Mouse (Mus musculus): ENCODE measurements around the gene Gm9774. TPM values are rescaled to one million over a fixed set of nuclear protein-coding genes. Genes with fewer than 3 reads are reported as not detected.

Gene Gm9774
- polyA plus RNA-seq, 1 experiment from 2014 or later: 8.0 TPM

Other genes with a start within 250 kb of the Gm9774 start
- gene Sprr2a1, start 213.6 kb downstream of the Gm9774 start, polyA plus RNA-seq (2015; fragmentation: Nextera tagmentation; extraction: Ambion mirVana): 0.22 TPM in 1 of 2 replicates, not detected in the other
- gene Sprr2a2, start 213.5 kb downstream of the Gm9774 start, polyA plus RNA-seq (2015; fragmentation: Nextera tagmentation; extraction: Ambion mirVana): 4.2 and 15.4 TPM in 2 replicates
- 0.87 TPM in 1 of 2 replicates, not detected in the other for gene Sprr2a3, start 144.0 kb downstream of the Gm9774 start, polyA plus RNA-seq (2015; fragmentation: Nextera tagmentation; extraction: Ambion mirVana)
- not detected in 2 replicates for gene Sprr2b, start 112.8 kb downstream of the Gm9774 start, polyA plus RNA-seq (2015; fragmentation: Nextera tagmentation; extraction: Ambion mirVana)
- gene Sprr2d, start 90.3 kb downstream of the Gm9774 start, polyA plus RNA-seq (2015; fragmentation: Nextera tagmentation; extraction: Ambion mirVana): not detected in 2 replicates
- gene Sprr2e, start 77.3 kb downstream of the Gm9774 start, polyA plus RNA-seq (2015; fragmentation: Nextera tagmentation; extraction: Ambion mirVana): not detected in 2 replicates
- not detected in 2 replicates for gene Sprr2f, start 64.2 kb downstream of the Gm9774 start, polyA plus RNA-seq (2015; fragmentation: Nextera tagmentation; extraction: Ambion mirVana)
- gene Sprr2h, start 43.7 kb downstream of the Gm9774 start, polyA plus RNA-seq (2015; fragmentation: Nextera tagmentation; extraction: Ambion mirVana): not detected in 2 replicates
- not detected in 2 replicates for gene Sprr2i, start 21.4 kb downstream of the Gm9774 start, polyA plus RNA-seq (2015; fragmentation: Nextera tagmentation; extraction: Ambion mirVana)
- not detected in 2 replicates for gene Sprr2j-ps, start 11.3 kb downstream of the Gm9774 start, polyA plus RNA-seq (2015; fragmentation: Nextera tagmentation; extraction: Ambion mirVana)
- not detected in 2 replicates for gene Sprr2k, start 3.2 kb upstream of the Gm9774 start, polyA plus RNA-seq (2015; fragmentation: Nextera tagmentation; extraction: Ambion mirVana)
- gene Sprr1b, start 9.4 kb upstream of the Gm9774 start, polyA plus RNA-seq (2015; fragmentation: Nextera tagmentation; extraction: Ambion mirVana): not detected in 2 replicates
- 0.20 TPM in 1 of 2 replicates, not detected in the other for gene Sprr3, start 29.3 kb upstream of the Gm9774 start, polyA plus RNA-seq (2015; fragmentation: Nextera tagmentation; extraction: Ambion mirVana)
- 0.82 and 1.2 TPM in 2 replicates for gene Sprr1a, start 56.5 kb upstream of the Gm9774 start, polyA plus RNA-seq (2015; fragmentation: Nextera tagmentation; extraction: Ambion mirVana)
- not detected in 2 replicates for gene Sprr4, start 71.1 kb upstream of the Gm9774 start, polyA plus RNA-seq (2015; fragmentation: Nextera tagmentation; extraction: Ambion mirVana)
- gene 2310046K23Rik, start 105.1 kb upstream of the Gm9774 start, polyA plus RNA-seq (2015; fragmentation: Nextera tagmentation; extraction: Ambion mirVana): not detected in 2 replicates
- not detected in 2 replicates for gene Ivl, start 144.3 kb upstream of the Gm9774 start, polyA plus RNA-seq (2015; fragmentation: Nextera tagmentation; extraction: Ambion mirVana)
- not detected in 2 replicates for gene Smcp, start 159.6 kb upstream of the Gm9774 start, polyA plus RNA-seq (2015; fragmentation: Nextera tagmentation; extraction: Ambion mirVana)
- not detected in 2 replicates for gene 2210017I01Rik, start 178.1 kb upstream of the Gm9774 start, polyA plus RNA-seq (2015; fragmentation: Nextera tagmentation; extraction: Ambion mirVana)
- not detected in 2 replicates for gene Lce6a, start 192.2 kb upstream of the Gm9774 start, polyA plus RNA-seq (2015; fragmentation: Nextera tagmentation; extraction: Ambion mirVana)
- gene Lce1a1, start 218.9 kb upstream of the Gm9774 start, polyA plus RNA-seq (2015; fragmentation: Nextera tagmentation; extraction: Ambion mirVana): not detected in 2 replicates
- gene Lce1b, start 227.5 kb upstream of the Gm9774 start, polyA plus RNA-seq (2015; fragmentation: Nextera tagmentation; extraction: Ambion mirVana): not detected in 2 replicates
- gene Lce1a2, start 240.9 kb upstream of the Gm9774 start, polyA plus RNA-seq (2015; fragmentation: Nextera tagmentation; extraction: Ambion mirVana): not detected in 2 replicates
- not detected in 2 replicates for gene Lce1c, start 249.8 kb upstream of the Gm9774 start, polyA plus RNA-seq (2015; fragmentation: Nextera tagmentation; extraction: Ambion mirVana)

Measured in lung, embryonic 15.5 days (tissue).